Comparison of ENCODE assay signal across 19 mouse cellular contexts in the genomic region with DNA sequence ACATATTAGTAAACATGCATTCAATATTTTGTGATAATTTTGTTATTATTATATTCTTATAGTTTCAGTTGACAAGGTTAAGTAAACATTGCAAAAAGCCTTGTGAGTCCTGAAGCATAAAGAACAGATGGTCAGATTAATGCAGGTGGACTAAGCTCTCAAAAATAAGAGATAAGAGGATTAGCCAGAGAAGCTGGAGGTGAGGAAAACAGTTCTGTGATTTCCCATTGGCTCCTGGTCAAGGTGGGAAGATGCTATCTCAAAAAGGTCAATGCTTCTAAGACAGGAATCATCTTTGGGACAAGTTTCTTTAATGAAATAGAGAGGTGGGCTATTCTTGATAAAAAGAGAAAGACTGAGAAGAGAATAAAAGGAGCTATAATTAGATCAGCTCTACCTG.
DNase-seq lines count a peak whose midpoint lies in the region; ATAC-seq and TF ChIP-seq lines count a peak whose summit lies in the region.
"Had no signal": no experiment of that assay in that cellular context is flagged by ENCODE, and none has a peak within 500 bp of the region (broad histone marks: within the 10 kb centered on the region; RNA-seq: fewer than 3 reads in every experiment).

No protein-coding gene starts in this region.

- no peaks in the 10 kb centered on the region for H3K9me3 ChIP-seq in liver, postnatal 0 days (ENCODE audit: low read length)
- H3K9me3 ChIP-seq: embryonic facial prominence, embryonic 15.5 days; forebrain, embryonic 10.5 days; heart, embryonic 12.5 days; hindbrain, embryonic 10.5 days; intestine, embryonic 15.5 days had no signal

- no peak for TF ChIP-seq EP300 in liver, postnatal 0 days (IDR thresholded peaks at IDR 0.05; ENCODE audit: low read depth)

- H3K27ac ChIP-seq in liver, postnatal 0 days (ENCODE audit: low read depth): no peak overlapping the region
- H3K27ac ChIP-seq: embryonic facial prominence, embryonic 15.5 days; forebrain, embryonic 10.5 days; gastrocnemius, adult 2 months; hindbrain, embryonic 10.5 days; hindbrain, embryonic 14.5 days; intestine, embryonic 15.5 days had no signal

- no peaks in the 10 kb centered on the region for H3K27me3 ChIP-seq in liver, postnatal 0 days (ENCODE audit: insufficient read depth, low read length)
- H3K27me3 ChIP-seq: embryonic facial prominence, embryonic 15.5 days; heart, embryonic 12.5 days; intestine, embryonic 15.5 days had no signal

- H3K9ac ChIP-seq in liver, postnatal 0 days (replicated peaks): no peak overlapping the region
- H3K9ac ChIP-seq: embryonic facial prominence, embryonic 15.5 days; heart, embryonic 12.5 days; hindbrain, embryonic 14.5 days; intestine, embryonic 15.5 days had no signal

- H3K4me2 ChIP-seq in liver, postnatal 0 days (ENCODE audit: low read depth, low read length): no peak overlapping the region
- H3K4me2 ChIP-seq: embryonic facial prominence, embryonic 15.5 days; heart, embryonic 12.5 days; hindbrain, embryonic 14.5 days; intestine, embryonic 15.5 days had no signal

- TF ChIP-seq CTCF in liver, postnatal 0 days (IDR thresholded peaks at IDR 0.05; ENCODE audit: low read depth): no peak

- ATAC-seq in liver, postnatal 0 days: no peak
- ATAC-seq: forebrain, embryonic 14.5 days; intestine, embryonic 15.5 days had no signal

- DNase-seq in retina, postnatal 7 days (ENCODE audit: low read depth, low spot score): peak; percentile 4
- DNase-seq in retina, postnatal 1 day: no peak
- DNase-seq in cerebellum, adult 8-10 months: peak; percentile 8
- peak; percentile 11 to 25 for DNase-seq in cerebellum, postnatal 25 days
- DNase-seq in left cerebral cortex, adult 9 months (ENCODE audit: low spot score in 2 of 2): no peak
- no peak for DNase-seq in liver, postnatal 0 days
- DNase-seq: adrenal gland, adult 2 months; adrenal gland, postnatal 25 days; embryo, embryonic 11 days; gastrocnemius, adult 2 months; gastrocnemius, postnatal 25 days had no signal

- no peak overlapping the region for H3K4me3 ChIP-seq in liver, postnatal 0 days (ENCODE audit: low read depth, low read length)
- H3K4me3 ChIP-seq: embryonic facial prominence, embryonic 15.5 days; erythroblast, embryonic 14.5 days; forebrain, embryonic 10.5 days; gastrocnemius, adult 2 months; heart, embryonic 12.5 days; hindbrain, embryonic 10.5 days; intestine, embryonic 15.5 days had no signal

- no peaks in the 10 kb centered on the region for H3K36me3 ChIP-seq in liver, postnatal 0 days (replicated peaks; ENCODE audit: insufficient read depth, low read length)
- H3K36me3 ChIP-seq: embryonic facial prominence, embryonic 15.5 days; forebrain, embryonic 10.5 days; heart, embryonic 12.5 days; hindbrain, embryonic 10.5 days; intestine, embryonic 15.5 days had no signal

- no peaks in the 10 kb centered on the region for H3K4me1 ChIP-seq in liver, postnatal 0 days (ENCODE audit: insufficient read depth)
- H3K4me1 ChIP-seq: embryonic facial prominence, embryonic 15.5 days; forebrain, embryonic 10.5 days; heart, embryonic 12.5 days; hindbrain, embryonic 10.5 days; intestine, embryonic 15.5 days had no signal

Comparison
In these comparisons a context has a peak if more than half of its experiments do, and no peak if none do; other contexts are left out.
1. DNase-seq: peak in retina, postnatal 7 days (single experiment), cerebellum, adult 8-10 months (single experiment) and cerebellum, postnatal 25 days (2 of 2); none in retina, postnatal 1 day (single experiment), left cerebral cortex, adult 9 months (0 of 2) and liver, postnatal 0 days (single experiment).